Mouse (Mus musculus) neural tube, embryonic 14.5 days (tissue): ENCODE data around the gene Ugt1a5. TPM values are rescaled to one million over a fixed set of nuclear protein-coding genes. Genes with fewer than 3 reads are reported as not detected.

Experiments
- ATAC-seq: fragments of 200-750 bp; cut with Nextera tagmentation; 2 replicates; pipeline ENCODE4 v1.8.0; 2017; ENCODE audit warnings: low read depth, mild to moderate bottlenecking, moderate TSS enrichment, moderate library complexity
- H3K27ac ChIP-seq: fragments of 300-500 bp; sonication (generic); 2 replicates; pipeline ENCODE4 v1.5.1; 2014; ENCODE audit warnings: low read depth, mild to moderate bottlenecking, control low read depth, low read length, moderate library complexity, mixed read lengths
- H3K27me3 ChIP-seq: fragments of 300-500 bp; sonication (generic); 2 replicates; pipeline ENCODE4 v1.6.1; 2014; ENCODE audit warnings: low read length; ENCODE audit not compliant: control insufficient read depth, insufficient read depth
- H3K36me3 ChIP-seq: fragments of 300-500 bp; sonication (generic); 2 replicates; pipeline ENCODE4 v1.6.1; 2014; ENCODE audit warnings: low read length, mixed read lengths; ENCODE audit not compliant: control insufficient read depth, insufficient read depth
- H3K4me1 ChIP-seq: fragments of 300-500 bp; sonication (generic); 2 replicates; pipeline ENCODE4 v1.6.1; 2014; ENCODE audit warnings: low read length; ENCODE audit not compliant: control insufficient read depth, insufficient read depth
- H3K4me2 ChIP-seq: fragments of 300-500 bp; sonication (generic); 2 replicates; pipeline ENCODE4 v1.6.1; 2014; ENCODE audit warnings: mild to moderate bottlenecking, low read depth, low read length, control low read depth
- H3K4me3 ChIP-seq: fragments of 300-500 bp; sonication (generic); 2 replicates; pipeline ENCODE4 v1.5.1; 2014; ENCODE audit warnings: low read depth, low read length, control low read depth, mixed read lengths
- H3K9ac ChIP-seq: fragments of 300-500 bp; sonication (generic); replicated peaks from 2 replicates; pipeline ENCODE4 v1.6.1; 2014; ENCODE audit warnings: low read depth, mild to moderate bottlenecking, control low read depth, low read length, mixed read lengths
- H3K9me3 ChIP-seq: fragments of 300-500 bp; sonication (generic); 2 replicates; pipeline ENCODE4 v1.6.1; 2016; ENCODE audit warnings: low read length; ENCODE audit not compliant: control insufficient read depth
- WGBS: fragments of 180-500 bp; shearing (Covaris S2); extraction: QIAGEN DNeasy Blood & Tissue Kit; methylation state at CpG from one replicate; pipeline ENCODE4 v1.1.7; 2014; 5-methylcytosine and 5-hydroxymethylcytosine counted together
- polyA plus RNA-seq: library from polyadenylated mRNA; unstranded; fragments of >200 nt; fragmentation: Nextera tagmentation; extraction: Ambion mirVana; gene quantifications from 2 replicates; pipeline ENCODE4 v1.2.1, GENCODE M21; 2014

The Ugt1a5 gene
- polyA plus RNA-seq, 1 experiment from 2014 or later: not detected

DNA sequence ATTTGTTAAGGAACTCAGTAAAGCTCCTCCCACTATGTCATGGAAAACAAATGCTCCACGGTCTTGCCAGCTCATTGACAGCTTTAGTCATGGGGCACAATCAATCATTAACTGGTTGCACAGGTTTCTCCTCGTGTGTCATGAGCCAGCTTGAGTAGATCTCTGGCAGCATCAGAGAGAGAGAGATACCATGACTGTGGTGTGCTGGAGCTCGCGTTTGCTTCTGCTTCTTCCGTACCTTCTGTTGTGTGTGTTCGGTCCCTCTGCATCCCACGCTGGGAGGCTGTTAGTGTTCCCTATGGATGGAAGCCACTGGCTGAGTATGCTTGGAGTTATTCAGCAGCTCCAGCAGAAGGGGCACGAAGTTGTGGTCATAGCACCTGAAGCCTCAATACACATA is 46.0 kb downstream of the Ugt1a5 start, which contains the start of gene Ugt1a1:
Ugt1a1 (plus strand) TSS at position 148 of the 400 bp plus-strand sequence.
- no peak for ATAC-seq
- H3K9ac ChIP-seq: no peak within 1 kb of the TSS
- no peaks in the 10 kb centered on the region for H3K27me3 ChIP-seq
- H3K4me3 ChIP-seq: no peak within 1 kb of the TSS
- no peaks in the 10 kb centered on the region for H3K4me1 ChIP-seq
- H3K27ac ChIP-seq: no peak within 1 kb of the TSS
- H3K36me3 ChIP-seq: no peaks in the 10 kb centered on the region
- WGBS: 69% methylated on average over 8 of the region's 8 CpGs
- peaks cover 52% of the 10 kb centered on the region for H3K9me3 ChIP-seq
- H3K4me2 ChIP-seq: no peak within 1 kb of the TSS

DNA sequence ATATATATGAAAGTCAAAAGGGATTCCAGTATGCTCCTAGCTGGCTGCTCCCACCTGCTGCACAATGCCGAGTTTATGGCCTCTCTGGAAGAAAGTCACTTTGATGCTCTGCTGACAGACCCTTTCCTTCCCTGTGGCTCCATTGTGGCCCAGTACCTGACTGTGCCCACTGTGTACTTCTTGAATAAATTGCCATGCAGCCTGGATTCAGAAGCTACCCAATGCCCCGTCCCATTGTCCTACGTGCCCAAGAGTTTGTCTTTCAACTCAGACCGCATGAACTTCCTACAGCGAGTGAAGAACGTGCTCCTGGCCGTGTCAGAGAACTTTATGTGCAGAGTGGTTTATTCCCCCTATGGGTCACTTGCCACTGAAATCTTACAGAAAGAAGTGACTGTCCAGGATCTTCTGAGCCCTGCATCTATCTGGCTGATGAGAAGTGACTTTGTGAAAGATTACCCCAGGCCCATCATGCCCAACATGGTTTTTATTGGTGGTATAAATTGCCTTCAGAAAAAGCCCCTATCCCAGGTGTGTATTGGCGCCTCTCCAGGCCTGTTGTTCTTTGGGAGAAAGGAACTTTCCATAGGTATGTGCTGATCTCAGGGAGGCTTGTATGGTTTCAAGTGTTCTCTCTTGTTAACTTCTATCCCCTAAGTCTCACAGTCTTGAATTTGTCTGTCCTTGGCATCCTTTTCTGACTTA is 46.7 kb downstream of the Ugt1a5 start:
- H3K9me3 ChIP-seq: peaks cover 59% of the 10 kb centered on the region
- no peaks in the 10 kb centered on the region for H3K27me3 ChIP-seq
- no peak overlapping the region for H3K27ac ChIP-seq
- H3K9ac ChIP-seq: no peak overlapping the region
- no peak overlapping the region for H3K4me2 ChIP-seq
- no peak for ATAC-seq
- no peaks in the 10 kb centered on the region for H3K4me1 ChIP-seq
- H3K36me3 ChIP-seq: no peaks in the 10 kb centered on the region
- WGBS: 62% methylated on average over 8 of the region's 8 CpGs
- no peak overlapping the region for H3K4me3 ChIP-seq

DNA sequence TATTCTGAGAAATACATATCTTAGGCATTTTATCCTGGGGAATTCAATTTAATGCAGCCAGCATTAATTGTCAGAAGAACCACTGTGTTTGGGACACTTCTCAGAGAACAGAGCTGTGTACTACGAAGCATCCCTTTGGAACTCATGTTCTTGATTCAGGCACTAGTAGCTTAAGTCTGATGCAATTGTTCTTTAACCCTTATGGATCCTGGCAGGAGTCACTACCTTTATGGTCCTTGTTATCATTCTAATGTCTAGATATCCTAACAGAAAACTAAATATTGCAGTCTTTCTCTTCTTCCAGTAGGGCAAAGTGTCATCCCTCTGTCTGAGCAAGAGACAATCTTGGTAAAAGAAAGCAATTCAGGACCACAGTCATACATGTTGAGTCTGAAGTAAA is 47.2 kb downstream of the Ugt1a5 start:
- Histone ChIP-seq H3K4me1 (no peaks in the 10 kb centered on the region), H3K36me3 (no peaks in the 10 kb centered on the region), H3K27ac (no peak overlapping the region), H3K27me3 (no peaks in the 10 kb centered on the region), H3K4me2 (no peak overlapping the region), H3K9me3 (peaks cover 61% of the 10 kb centered on the region), H3K9ac (no peak overlapping the region), H3K4me3 (no peak overlapping the region)
- ATAC-seq: no peak
- WGBS: 85% methylated on average over 1 of the region's 1 CpGs

DNA sequence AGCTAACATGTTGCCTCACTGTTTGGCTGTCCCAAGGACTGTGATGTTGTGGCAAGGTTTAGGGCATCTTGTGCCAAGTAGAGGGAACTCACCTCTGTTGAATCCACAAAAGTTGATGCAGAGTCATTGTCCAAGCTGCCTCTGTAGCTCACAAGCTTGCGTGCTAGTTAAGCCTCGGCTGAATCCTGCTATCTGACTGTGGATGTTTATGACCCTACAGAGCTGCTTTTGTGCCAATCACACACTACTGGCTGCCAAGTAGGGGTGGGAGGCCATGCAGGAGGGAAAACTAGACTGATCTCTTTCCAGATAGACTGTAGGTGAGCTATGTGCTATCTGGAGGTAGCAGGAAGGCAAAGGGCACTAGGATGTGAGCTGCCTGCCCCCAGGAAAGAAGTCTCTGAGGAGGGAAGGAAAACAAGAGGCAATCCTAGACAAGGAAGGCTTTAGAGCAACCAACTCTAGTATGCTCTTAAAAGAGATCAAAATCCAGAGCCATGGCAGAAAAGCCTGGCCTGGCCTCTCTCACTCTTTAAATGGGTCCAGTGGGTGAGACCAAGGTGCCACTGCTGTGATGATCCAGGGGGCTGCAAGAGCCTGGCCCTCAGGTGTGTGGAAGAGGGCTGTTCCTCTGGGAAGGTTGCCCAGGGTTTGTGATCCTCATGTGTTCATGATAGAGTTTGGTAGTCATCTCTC is 48.1 kb downstream of the Ugt1a5 start:
- Histone ChIP-seq H3K9ac (no peak overlapping the region), H3K4me3 (no peak overlapping the region), H3K4me1 (no peaks in the 10 kb centered on the region), H3K36me3 (no peaks in the 10 kb centered on the region), H3K9me3 (peaks cover 61% of the 10 kb centered on the region), H3K27ac (no peak overlapping the region), H3K27me3 (no peaks in the 10 kb centered on the region), H3K4me2 (no peak overlapping the region)
- no peak for ATAC-seq
- 84% methylated on average over 2 of the region's 2 CpGs for WGBS

DNA sequence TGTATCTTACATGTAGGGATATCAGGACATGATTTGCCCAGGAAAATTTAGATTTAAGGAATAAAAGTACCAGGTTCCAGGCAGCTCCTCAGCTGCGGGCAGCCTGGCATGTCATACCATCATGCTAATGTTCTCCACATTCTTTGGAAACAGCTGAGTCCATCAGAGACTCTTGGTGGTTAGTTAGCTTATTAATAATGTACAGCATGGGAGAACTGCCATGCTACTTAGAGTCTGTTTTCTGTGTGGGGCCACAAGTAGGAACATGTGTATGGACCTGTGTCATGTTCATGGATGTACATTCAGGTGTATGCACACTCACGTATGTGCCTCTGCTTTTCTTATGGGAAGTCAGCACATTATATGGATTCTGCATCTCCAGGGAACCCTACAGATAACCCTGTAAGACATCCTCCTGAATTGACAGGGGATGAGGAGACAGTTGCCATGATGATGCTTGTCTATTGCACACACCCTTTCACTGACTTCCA is 48.7 kb downstream of the Ugt1a5 start:
- H3K9ac ChIP-seq: no peak overlapping the region
- H3K4me2 ChIP-seq: no peak overlapping the region
- no peaks in the 10 kb centered on the region for H3K27me3 ChIP-seq
- no peak overlapping the region for H3K4me3 ChIP-seq
- H3K9me3 ChIP-seq: peaks cover 61% of the 10 kb centered on the region
- 78% methylated on average over 2 of the region's 2 CpGs for WGBS
- no peaks in the 10 kb centered on the region for H3K36me3 ChIP-seq
- H3K27ac ChIP-seq: no peak overlapping the region
- H3K4me1 ChIP-seq: no peaks in the 10 kb centered on the region
- ATAC-seq: no peak

DNA sequence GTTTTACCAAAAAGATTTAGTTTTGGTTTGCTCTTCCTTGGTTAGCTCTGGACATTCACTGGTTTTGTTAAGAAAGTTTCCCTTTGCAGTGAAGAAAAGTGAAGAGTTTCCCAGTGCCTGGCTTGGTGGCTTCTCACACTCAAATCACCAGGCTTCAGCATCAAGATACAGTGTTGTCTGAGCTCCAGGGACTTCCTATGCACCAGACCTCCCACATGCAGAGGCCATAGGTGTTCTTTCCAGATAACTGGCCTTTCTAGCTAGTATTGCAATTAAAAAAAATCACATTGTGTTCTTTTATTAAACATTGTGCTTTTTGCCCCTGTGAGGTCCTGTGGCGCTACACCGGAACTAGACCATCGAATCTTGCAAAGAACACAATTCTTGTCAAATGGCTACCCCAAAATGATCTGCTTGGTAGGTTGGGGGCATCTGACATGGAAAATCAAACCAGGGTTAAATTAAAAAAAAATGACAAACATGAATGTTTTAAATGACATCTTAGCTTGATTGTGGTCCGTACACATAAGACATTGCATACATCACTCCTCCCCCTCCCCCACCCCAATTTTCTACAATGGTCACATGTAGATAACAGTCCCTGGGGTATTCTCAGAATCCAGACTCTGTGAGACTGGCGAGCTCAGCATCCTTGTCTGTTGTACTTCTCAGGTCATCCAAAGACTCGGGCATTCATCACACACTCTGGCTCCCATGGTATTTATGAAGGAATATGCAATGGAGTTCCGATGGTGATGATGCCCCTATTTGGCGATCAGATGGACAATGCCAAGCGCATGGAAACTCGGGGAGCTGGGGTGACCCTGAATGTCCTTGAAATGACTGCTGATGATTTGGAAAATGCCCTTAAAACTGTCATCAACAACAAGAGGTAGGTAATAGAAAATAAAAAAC is 49.9 kb downstream of the Ugt1a5 start:
- Histone ChIP-seq H3K9ac (no peak overlapping the region), H3K9me3 (peaks cover 61% of the 10 kb centered on the region), H3K4me3 (no peak overlapping the region), H3K4me1 (no peaks in the 10 kb centered on the region), H3K36me3 (no peaks in the 10 kb centered on the region), H3K4me2 (no peak overlapping the region), H3K27me3 (no peaks in the 10 kb centered on the region), H3K27ac (no peak overlapping the region)
- ATAC-seq: no peak
- 72% methylated on average over 10 of the region's 10 CpGs for WGBS

DNA sequence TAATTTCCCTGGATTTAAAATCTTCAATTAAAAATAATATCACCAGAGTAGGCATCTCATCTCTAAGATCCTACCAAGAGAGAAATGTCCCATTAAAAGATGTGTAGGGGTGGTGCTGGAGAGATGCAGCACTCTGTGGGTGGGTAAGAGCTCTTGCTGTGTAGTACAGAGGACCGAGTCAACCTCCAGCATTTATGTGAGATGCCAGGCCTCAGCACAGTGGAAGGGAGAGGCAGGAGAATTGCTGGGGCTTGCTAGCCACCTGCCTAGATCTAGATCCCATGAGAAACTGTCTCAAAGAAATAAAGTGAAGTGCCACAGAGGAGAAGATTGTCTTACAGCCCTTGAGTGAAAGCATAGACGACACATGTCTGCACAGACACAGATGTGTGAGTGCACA is 50.7 kb downstream of the Ugt1a5 start:
- no peaks in the 10 kb centered on the region for H3K27me3 ChIP-seq
- 62% methylated on average over 2 of the region's 2 CpGs for WGBS
- ATAC-seq: no peak
- H3K27ac ChIP-seq: no peak overlapping the region
- no peaks in the 10 kb centered on the region for H3K36me3 ChIP-seq
- no peak overlapping the region for H3K4me2 ChIP-seq
- H3K9ac ChIP-seq: no peak overlapping the region
- no peak overlapping the region for H3K4me3 ChIP-seq
- H3K9me3 ChIP-seq: peaks cover 57% of the 10 kb centered on the region
- H3K4me1 ChIP-seq: no peaks in the 10 kb centered on the region

DNA sequence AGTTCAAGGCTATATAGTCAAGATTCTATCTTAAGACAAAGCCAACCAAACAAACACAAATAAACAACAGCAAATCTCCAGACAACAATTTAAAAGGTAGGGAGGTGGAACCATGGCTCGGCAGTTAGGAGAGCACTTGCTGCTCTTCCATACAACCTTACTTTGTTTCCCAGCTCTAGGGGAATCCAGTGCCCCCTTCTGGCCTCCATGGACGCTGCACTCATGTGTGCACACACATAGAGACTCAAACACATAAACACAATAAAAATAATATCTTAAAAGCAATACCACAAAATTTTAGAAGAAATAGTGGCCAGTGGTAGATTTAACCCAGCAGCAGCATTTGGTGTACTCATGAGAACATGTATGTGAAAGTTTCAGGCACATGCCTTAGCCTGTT is 51.3 kb downstream of the Ugt1a5 start:
- no peaks in the 10 kb centered on the region for H3K36me3 ChIP-seq

More for the DNA sequence above, 51.3 kb downstream of the Ugt1a5 start:
- no peak overlapping the region for H3K27ac ChIP-seq
- H3K9me3 ChIP-seq: peaks cover 54% of the 10 kb centered on the region
- H3K27me3 ChIP-seq: no peaks in the 10 kb centered on the region
- 68% methylated on average over 2 of the region's 2 CpGs for WGBS
- H3K4me1 ChIP-seq: no peaks in the 10 kb centered on the region
- no peak overlapping the region for H3K4me3 ChIP-seq
- no peak overlapping the region for H3K4me2 ChIP-seq
- no peak overlapping the region for H3K9ac ChIP-seq
- ATAC-seq: no peak
